Mouse (Mus musculus) bone marrow, adult 2 months (tissue): ENCODE results near the gene Sipa1l3.

Experiments used
- CTCF ChIP-seq: fragments of 200-500 bp; IDR thresholded peaks from 2 replicates; pipeline ENCODE4 v1.5.1; 2011; ENCODE audit warnings: low read length, control low read depth; ENCODE audit not compliant: control insufficient read depth, insufficient read depth
- POLR2A ChIP-seq: fragments of 200-500 bp; IDR thresholded peaks from 2 replicates; pipeline ENCODE4 v1.6.1; 2011; ENCODE audit warnings: low read depth, mild to moderate bottlenecking, control low read depth, low read length, borderline replicate concordance; ENCODE audit not compliant: control insufficient read depth

- TF ChIP-seq CTCF (no peak), POLR2A (no peak)
Observed at GRCm38 (mm10) chr7:29457772-29458171, 60.7 kb downstream of the Sipa1l3 start.
